Mouse (Mus musculus) lung, embryonic 14.5 days (tissue): Measurements from ENCODE around the gene Hmg20a. TPM values are rescaled to one million over a fixed set of nuclear protein-coding genes. Genes with fewer than 3 reads are reported as not detected.

Experiments
- ATAC-seq: fragments of 200-750 bp; cut with Nextera tagmentation; 2 replicates; pipeline ENCODE4 v1.8.0; 2017; ENCODE audit warnings: mild to moderate bottlenecking, moderate TSS enrichment, moderate library complexity; ENCODE audit not compliant: insufficient read depth
- DNase-seq: peaks from one replicate; pipeline ENCODE4 v3.0.0-alpha.2; 2015
- H3K27ac ChIP-seq: fragments of 300-500 bp; sonication (generic); 2 replicates; pipeline ENCODE4 v1.5.1; 2014; ENCODE audit warnings: low read depth, mild to moderate bottlenecking, moderate library complexity
- H3K27me3 ChIP-seq: fragments of 300-500 bp; sonication (generic); 2 replicates; pipeline ENCODE4 v1.6.1; 2014; ENCODE audit warnings: low read length, control low read depth; ENCODE audit not compliant: insufficient read depth
- H3K36me3 ChIP-seq: fragments of 300-500 bp; sonication (generic); 2 replicates; pipeline ENCODE4 v1.6.1; 2014; ENCODE audit warnings: control low read depth; ENCODE audit not compliant: insufficient read depth
- H3K4me1 ChIP-seq: fragments of 300-500 bp; sonication (generic); 2 replicates; pipeline ENCODE4 v1.6.1; 2014; ENCODE audit warnings: antibody characterized with exemption, control low read depth; ENCODE audit not compliant: insufficient read depth
- H3K4me2 ChIP-seq: fragments of 300-500 bp; sonication (generic); 2 replicates; pipeline ENCODE4 v1.6.1; 2014; ENCODE audit warnings: mild to moderate bottlenecking
- H3K4me3 ChIP-seq: fragments of 300-500 bp; sonication (generic); 2 replicates; pipeline ENCODE4 v1.5.1; 2014; ENCODE audit warnings: low read depth, low read length
- H3K9ac ChIP-seq: fragments of 300-500 bp; sonication (generic); 2 replicates; pipeline ENCODE4 v1.6.1; 2014
- H3K9me3 ChIP-seq: fragments of 300-500 bp; sonication (generic); 2 replicates; pipeline ENCODE4 v1.6.1; 2016; ENCODE audit warnings: low read depth, low read length, control low read depth
- CTCF ChIP-seq: IDR thresholded peaks from 2 replicates; pipeline ENCODE4 v1.5.1; 2016; ENCODE audit warnings: antibody characterized with exemption, low read depth
- WGBS: fragments of 180-500 bp; shearing (Covaris S2); extraction: QIAGEN DNeasy Blood & Tissue Kit; methylation state at CpG from one replicate; pipeline ENCODE4 v1.1.7; 2014; 5-methylcytosine and 5-hydroxymethylcytosine counted together
- polyA plus RNA-seq: library from polyadenylated mRNA; unstranded; fragments of >200 nt; fragmentation: Nextera tagmentation; extraction: Ambion mirVana; gene quantifications from 2 replicates; pipeline ENCODE4 v1.2.1, GENCODE M21; 2014

Hmg20a gene
- polyA plus RNA-seq, 1 experiment from 2014 or later: 60.0 TPM

GRCm38 (mm10) chr9:56482623-56483022 lies 64.2 kb downstream of the Hmg20a start:
- no peaks in the 10 kb centered on the region for H3K9me3 ChIP-seq

DNA sequence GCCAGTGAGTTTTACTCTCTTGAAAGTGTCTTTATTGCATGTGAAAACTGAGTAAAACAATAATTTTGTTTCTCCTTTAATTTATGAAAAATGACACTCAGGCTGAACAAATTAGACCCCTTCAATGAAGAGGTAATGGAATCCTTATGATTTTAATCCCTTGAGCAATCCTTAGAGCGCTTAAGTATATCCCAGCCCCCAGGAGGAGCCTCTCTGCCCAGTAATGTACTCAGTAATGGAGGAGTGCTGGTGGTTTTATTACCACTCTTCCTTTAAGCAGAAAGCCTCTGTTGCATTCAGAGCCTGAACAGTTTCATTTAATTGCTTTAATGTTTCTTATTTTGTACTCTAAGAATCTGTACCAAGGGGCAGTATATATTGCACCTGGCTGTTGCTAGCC lies 67.0 kb downstream of the Hmg20a start:
- 89% methylated on average over 1 of the region's 1 CpGs for WGBS
- H3K27ac ChIP-seq: no peak overlapping the region
- no peaks in the 10 kb centered on the region for H3K9me3 ChIP-seq
- TF ChIP-seq CTCF: no peak
- no peaks in the 10 kb centered on the region for H3K27me3 ChIP-seq
- no peaks in the 10 kb centered on the region for H3K4me1 ChIP-seq
- ATAC-seq (no peak), DNase-seq (no peak)
- H3K4me2 ChIP-seq: no peak overlapping the region
- peaks cover 43% of the 10 kb centered on the region for H3K36me3 ChIP-seq
- no peak overlapping the region for H3K4me3 ChIP-seq
- H3K9ac ChIP-seq: no peak overlapping the region

More at GRCm38 (mm10) chr9:56482623-56483022, 64.2 kb downstream of the Hmg20a start:
- Histone ChIP-seq H3K36me3 (peaks cover 28% of the 10 kb centered on the region), H3K9ac (no peak overlapping the region), H3K4me1 (no peaks in the 10 kb centered on the region), H3K27ac (no peak overlapping the region; the same call in 1 of the 2 replicates), H3K4me2 (no peak overlapping the region), H3K4me3 (no peak overlapping the region), H3K27me3 (no peaks in the 10 kb centered on the region)
- ATAC-seq (no peak), DNase-seq (no peak)
- 90% methylated on average over 4 of the region's 4 CpGs for WGBS
- TF ChIP-seq CTCF: no peak

DNA sequence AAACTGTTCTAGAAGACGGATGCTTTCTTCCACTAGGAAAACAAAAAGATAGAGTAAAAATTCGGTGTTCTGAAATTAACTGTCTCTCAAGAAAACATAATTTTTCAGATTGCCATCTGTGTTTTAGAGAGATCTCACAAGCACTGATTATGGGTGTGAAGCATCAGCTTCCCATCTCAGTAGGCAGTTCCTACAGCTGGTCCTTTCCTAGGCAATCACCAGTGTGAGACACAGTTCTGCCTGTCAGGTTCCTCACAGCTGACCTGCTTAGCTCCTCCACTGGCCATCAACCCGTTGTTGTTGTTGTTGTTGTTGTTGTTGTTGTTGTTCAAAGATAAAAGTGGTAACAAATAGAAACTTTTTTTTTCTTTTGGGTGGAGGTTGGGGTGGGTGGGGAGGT lies 67.7 kb downstream of the Hmg20a start:
- H3K27ac ChIP-seq: no peak overlapping the region
- WGBS: 72% methylated on average over 3 of the region's 3 CpGs

GRCm38 (mm10) chr9:56487651-56488050 lies 69.2 kb downstream of the Hmg20a start:
- Histone ChIP-seq H3K4me1 (0 out of 2 replicates have a peak, but pooled peaks cover 2% of the 10 kb centered on the region), H3K9ac (no peak overlapping the region), H3K9me3 (no peaks in the 10 kb centered on the region), H3K36me3 (peaks cover 55% of the 10 kb centered on the region), H3K4me2 (no peak overlapping the region), H3K27ac (no peak overlapping the region), H3K4me3 (no peak overlapping the region), H3K27me3 (no peaks in the 10 kb centered on the region)
- 92% methylated on average over 3 of the region's 3 CpGs for WGBS
- no peak for DNase-seq
- no peak for TF ChIP-seq CTCF
- ATAC-seq: no peak

More for the DNA sequence above, 67.7 kb downstream of the Hmg20a start:
- Histone ChIP-seq H3K4me3 (no peak overlapping the region), H3K4me1 (no peaks in the 10 kb centered on the region), H3K27me3 (no peaks in the 10 kb centered on the region), H3K4me2 (no peak overlapping the region), H3K9me3 (no peaks in the 10 kb centered on the region), H3K36me3 (peaks cover 44% of the 10 kb centered on the region), H3K9ac (no peak overlapping the region)
- DNase-seq: no peak
- no peak for TF ChIP-seq CTCF
- ATAC-seq: no peak

GRCm38 (mm10) chr9:56492391-56492790 lies 74.0 kb downstream of the Hmg20a start:
- Histone ChIP-seq H3K4me3 (no peak overlapping the region), H3K27me3 (no peaks in the 10 kb centered on the region), H3K4me2 (no peak overlapping the region), H3K9ac (no peak overlapping the region), H3K27ac (peak overlapping the region; percentile 44; the same call in 1 of the 2 replicates), H3K9me3 (no peaks in the 10 kb centered on the region), H3K36me3 (peaks cover 60% of the 10 kb centered on the region), H3K4me1 (peaks cover 19% of the 10 kb centered on the region)
- TF ChIP-seq CTCF: no peak
- WGBS: 87% methylated on average over 3 of the region's 3 CpGs
- DNase-seq: no peak
- ATAC-seq: no peak

DNA sequence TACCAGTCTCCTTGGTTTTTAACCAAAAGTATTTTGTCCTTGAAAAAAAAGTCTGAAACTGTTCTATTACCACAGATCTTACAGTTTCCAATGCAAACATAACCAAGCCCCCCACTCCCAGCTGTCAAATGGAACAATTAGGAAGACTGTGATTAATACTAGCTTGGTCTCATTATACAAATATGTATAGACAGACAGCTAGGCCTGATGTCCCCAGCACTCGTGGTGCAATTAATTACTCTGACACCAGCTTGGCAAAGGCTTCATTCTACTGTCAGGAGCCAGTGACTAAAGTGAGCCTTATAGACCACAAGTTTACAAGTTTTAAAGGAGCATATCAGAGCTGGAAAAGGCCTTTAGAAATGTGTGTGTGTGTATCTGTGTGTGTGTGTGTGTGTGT lies 74.5 kb downstream of the Hmg20a start:
- Histone ChIP-seq H3K36me3 (peaks cover 55% of the 10 kb centered on the region), H3K4me3 (no peak overlapping the region), H3K4me1 (peaks cover 23% of the 10 kb centered on the region), H3K4me2 (no peak overlapping the region), H3K9ac (no peak overlapping the region), H3K27ac (no peak overlapping the region; the same call in 1 of the 2 replicates), H3K9me3 (no peaks in the 10 kb centered on the region), H3K27me3 (no peaks in the 10 kb centered on the region)
- TF ChIP-seq CTCF: no peak
- 19% methylated on average over 1 of the region's 1 CpGs for WGBS
- ATAC-seq: peak; percentile 62
- DNase-seq: peak; percentile 82

DNA sequence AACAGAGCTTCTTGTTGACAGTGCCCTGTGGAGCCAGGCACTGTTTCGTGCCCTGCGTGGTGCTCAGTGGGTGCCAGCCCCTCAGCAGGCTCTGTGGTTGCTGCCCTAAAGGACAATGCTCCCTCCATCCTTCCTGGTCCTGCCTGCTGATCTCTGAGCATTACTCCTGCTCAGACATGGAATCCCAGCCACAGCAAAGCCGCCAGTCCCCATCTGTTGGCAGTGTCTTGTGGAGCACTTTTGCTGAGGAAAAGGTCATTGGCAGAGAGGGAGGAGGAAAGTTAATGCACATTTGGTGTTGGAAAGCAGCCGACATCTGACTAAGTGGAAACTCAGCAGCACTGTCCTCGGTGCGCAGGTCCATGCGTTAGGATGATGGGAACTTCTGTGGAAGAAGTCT lies 76.7 kb downstream of the Hmg20a start:
- no peaks in the 10 kb centered on the region for H3K9me3 ChIP-seq
- peaks cover 35% of the 10 kb centered on the region for H3K36me3 ChIP-seq
- no peak for TF ChIP-seq CTCF
- H3K4me2 ChIP-seq: no peak overlapping the region
- DNase-seq: no peak
- no peak overlapping the region for H3K4me3 ChIP-seq
- H3K27me3 ChIP-seq: no peaks in the 10 kb centered on the region
- H3K9ac ChIP-seq: no peak overlapping the region
- WGBS: 59% methylated on average over 7 of the region's 7 CpGs
- ATAC-seq: no peak
- H3K27ac ChIP-seq: no peak overlapping the region; the same call in 1 of the 2 replicates
- H3K4me1 ChIP-seq: peaks cover 36% of the 10 kb centered on the region
